Mouse (Mus musculus) bone marrow macrophage, adult 2 months (primary cell): ENCODE measurements around the gene Ntrk2.

Experiments
- CTCF ChIP-seq: IDR thresholded peaks from 2 replicates; pipeline ENCODE4 v1.5.1; 2012; ENCODE audit warnings: low read depth, mild to moderate bottlenecking, low read length, moderate library complexity
- POLR2A ChIP-seq: IDR thresholded peaks from 2 replicates; pipeline ENCODE4 v1.6.1; 2012; ENCODE audit warnings: mild to moderate bottlenecking, low read depth, low read length, borderline replicate concordance

- TF ChIP-seq POLR2A (no peak), CTCF (no peak)
Measured at GRCm38 (mm10) chr13:59076489-59076888, 270.1 kb downstream of the Ntrk2 start.
